Mouse (Mus musculus): ENCODE measurements around the gene Vsx1. TPM values are rescaled to one million over a fixed set of nuclear protein-coding genes. Genes with fewer than 3 reads are reported as not detected.

Gene Vsx1
- polyA plus RNA-seq, 1 experiment from 2014 or later: not detected

- DNase-seq (ENCODE audit: low spot score) (no peak), ATAC-seq (replicated peaks; ENCODE audit: low FRiP score, low read depth) (no peak)
- no peak for TF ChIP-seq CTCF (IDR thresholded peaks at IDR 0.05; ENCODE audit: low read depth)
- H3K4me3 ChIP-seq (replicated peaks; ENCODE audit: low read depth, low read length): peak overlapping the region; percentile 28
- no peaks in the 10 kb centered on the region for H3K9me3 ChIP-seq (replicated peaks; ENCODE audit: low read length)
- H3K4me2 ChIP-seq (ENCODE audit: low read length): peak overlapping the region; percentile 61
- WGBS: 2% methylated on average over 41 of the region's 44 CpGs
- no peak overlapping the region for H3K9ac ChIP-seq (ENCODE audit: low read depth, low read length)
- H3K36me3 ChIP-seq (ENCODE audit: insufficient read depth, low read length): no peaks in the 10 kb centered on the region
- no peak overlapping the region for H3K27ac ChIP-seq
- peaks cover 33% of the 10 kb centered on the region for H3K27me3 ChIP-seq (ENCODE audit: insufficient read depth, low read length)
- no peaks in the 10 kb centered on the region for H3K4me1 ChIP-seq (replicated peaks; ENCODE audit: insufficient read depth, low read length)
Measured at GRCm38 (mm10) chr2:150688541-150689186, 496 bp downstream of the Vsx1 start.

DNA sequence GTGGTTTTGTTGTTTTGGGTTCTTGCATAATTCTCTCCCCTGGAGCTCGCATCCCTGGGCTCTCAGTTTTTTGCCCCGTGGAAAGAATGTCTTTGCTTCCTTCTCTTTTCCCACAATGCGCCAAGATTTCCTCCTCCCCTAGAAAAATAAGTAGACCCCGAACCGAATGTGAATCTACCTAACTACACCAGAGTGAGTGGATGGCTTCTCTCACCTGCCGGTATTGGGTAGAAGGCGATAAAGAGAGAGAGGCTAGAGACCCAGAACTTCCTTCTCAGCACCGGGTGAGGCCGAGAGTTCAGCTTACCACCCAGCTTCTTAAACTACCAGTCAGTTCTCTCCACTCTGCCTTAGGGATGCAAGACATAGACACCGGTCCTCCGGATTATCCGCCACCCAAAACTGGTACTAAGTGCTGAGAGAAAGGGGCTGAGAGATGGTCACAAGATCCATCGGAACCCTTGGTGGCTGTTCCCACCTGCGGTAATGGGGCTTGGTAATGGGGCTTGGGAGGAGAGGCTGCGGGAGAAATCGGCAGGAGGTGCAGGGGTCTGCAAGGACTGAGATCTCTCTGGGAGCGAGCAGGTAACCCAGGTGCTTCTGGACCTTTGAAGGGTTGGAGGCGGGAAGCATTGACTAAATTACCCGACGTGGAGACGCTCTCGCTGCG, 1.2 kb downstream of the Vsx1 start:
- peak overlapping the region; percentile 28 for H3K4me3 ChIP-seq (replicated peaks; ENCODE audit: low read depth, low read length)
- DNase-seq (ENCODE audit: low spot score): no peak

DNA sequence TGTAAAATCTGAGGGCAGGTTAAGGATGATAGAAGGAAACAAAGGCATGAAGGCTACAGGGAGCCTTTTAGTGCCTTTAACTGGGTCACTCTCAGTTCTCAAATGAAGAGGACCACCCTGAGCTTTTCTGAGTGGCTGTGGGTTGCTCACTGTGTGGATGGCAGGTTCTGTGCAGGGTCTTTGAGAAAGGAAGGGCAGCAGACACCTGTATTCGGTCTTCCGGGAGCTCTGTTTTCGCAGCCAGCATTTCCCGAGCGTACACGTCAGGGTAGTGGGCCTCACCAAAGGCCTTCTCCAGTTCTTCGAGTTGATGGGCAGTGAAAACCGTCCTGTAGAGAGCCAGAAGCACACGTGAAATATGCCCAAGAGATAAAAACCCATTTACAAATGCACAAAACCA, 3.8 kb downstream of the Vsx1 start:
- H3K9ac ChIP-seq (ENCODE audit: low read depth, low read length): no peak overlapping the region
- DNase-seq (ENCODE audit: low spot score): no peak
- ATAC-seq (replicated peaks; ENCODE audit: low FRiP score, low read depth): no peak
- WGBS: 89% methylated on average over 9 of the region's 9 CpGs
- H3K9me3 ChIP-seq (replicated peaks; ENCODE audit: low read length): no peaks in the 10 kb centered on the region
- H3K27me3 ChIP-seq (ENCODE audit: insufficient read depth, low read length): peaks cover 33% of the 10 kb centered on the region
- no peak overlapping the region for H3K4me3 ChIP-seq (replicated peaks; ENCODE audit: low read depth, low read length)
- no peak overlapping the region for H3K4me2 ChIP-seq (ENCODE audit: low read length)
- TF ChIP-seq CTCF (IDR thresholded peaks at IDR 0.05; ENCODE audit: low read depth): no peak
- no peaks in the 10 kb centered on the region for H3K36me3 ChIP-seq (ENCODE audit: insufficient read depth, low read length)
- H3K4me1 ChIP-seq (replicated peaks; ENCODE audit: insufficient read depth, low read length): no peaks in the 10 kb centered on the region
- H3K27ac ChIP-seq: no peak overlapping the region

More for the DNA sequence above, 1.2 kb downstream of the Vsx1 start:
- Histone ChIP-seq H3K27me3 (ENCODE audit: insufficient read depth, low read length) (peaks cover 33% of the 10 kb centered on the region), H3K9ac (ENCODE audit: low read depth, low read length) (no peak overlapping the region), H3K4me1 (replicated peaks; ENCODE audit: insufficient read depth, low read length) (no peaks in the 10 kb centered on the region), H3K27ac (no peak overlapping the region), H3K4me2 (ENCODE audit: low read length) (peak overlapping the region; percentile 61), H3K36me3 (ENCODE audit: insufficient read depth, low read length) (no peaks in the 10 kb centered on the region), H3K9me3 (replicated peaks; ENCODE audit: low read length) (no peaks in the 10 kb centered on the region)
- no peak for ATAC-seq (replicated peaks; ENCODE audit: low FRiP score, low read depth)
- WGBS: 5% methylated on average over 23 of the region's 23 CpGs
- TF ChIP-seq CTCF (IDR thresholded peaks at IDR 0.05; ENCODE audit: low read depth): no peak

- Histone ChIP-seq H3K4me2 (ENCODE audit: low read length) (no peak overlapping the region), H3K4me3 (replicated peaks; ENCODE audit: low read depth, low read length) (no peak overlapping the region), H3K9me3 (replicated peaks; ENCODE audit: low read length) (no peaks in the 10 kb centered on the region), H3K9ac (ENCODE audit: low read depth, low read length) (no peak overlapping the region), H3K27ac (no peak overlapping the region), H3K36me3 (ENCODE audit: insufficient read depth, low read length) (no peaks in the 10 kb centered on the region), H3K27me3 (ENCODE audit: insufficient read depth, low read length) (peaks cover 24% of the 10 kb centered on the region), H3K4me1 (replicated peaks; ENCODE audit: insufficient read depth, low read length) (no peaks in the 10 kb centered on the region)
- TF ChIP-seq CTCF (IDR thresholded peaks at IDR 0.05; ENCODE audit: low read depth): no peak
- WGBS: 86% methylated on average over 12 of the region's 12 CpGs
- no peak for ATAC-seq (replicated peaks; ENCODE audit: low FRiP score, low read depth)
- no peak for DNase-seq (ENCODE audit: low spot score)
Measured at GRCm38 (mm10) chr2:150684451-150684850, 4.7 kb downstream of the Vsx1 start.

GRCm38 (mm10) chr2:150681581-150681980, 7.6 kb downstream of the Vsx1 start:
- Histone ChIP-seq H3K36me3 (ENCODE audit: insufficient read depth, low read length) (no peaks in the 10 kb centered on the region), H3K4me3 (replicated peaks; ENCODE audit: low read depth, low read length) (no peak overlapping the region), H3K4me1 (replicated peaks; ENCODE audit: insufficient read depth, low read length) (no peaks in the 10 kb centered on the region), H3K27ac (no peak overlapping the region), H3K9me3 (replicated peaks; ENCODE audit: low read length) (no peaks in the 10 kb centered on the region), H3K27me3 (ENCODE audit: insufficient read depth, low read length) (peaks cover 7% of the 10 kb centered on the region; the same call in 1 of the 2 replicates), H3K4me2 (ENCODE audit: low read length) (no peak overlapping the region), H3K9ac (ENCODE audit: low read depth, low read length) (no peak overlapping the region)
- ATAC-seq (replicated peaks; ENCODE audit: low FRiP score, low read depth) (no peak), DNase-seq (ENCODE audit: low spot score) (no peak)
- no peak for TF ChIP-seq CTCF (IDR thresholded peaks at IDR 0.05; ENCODE audit: low read depth)
- WGBS: 56% methylated on average over 4 of the region's 4 CpGs

DNA sequence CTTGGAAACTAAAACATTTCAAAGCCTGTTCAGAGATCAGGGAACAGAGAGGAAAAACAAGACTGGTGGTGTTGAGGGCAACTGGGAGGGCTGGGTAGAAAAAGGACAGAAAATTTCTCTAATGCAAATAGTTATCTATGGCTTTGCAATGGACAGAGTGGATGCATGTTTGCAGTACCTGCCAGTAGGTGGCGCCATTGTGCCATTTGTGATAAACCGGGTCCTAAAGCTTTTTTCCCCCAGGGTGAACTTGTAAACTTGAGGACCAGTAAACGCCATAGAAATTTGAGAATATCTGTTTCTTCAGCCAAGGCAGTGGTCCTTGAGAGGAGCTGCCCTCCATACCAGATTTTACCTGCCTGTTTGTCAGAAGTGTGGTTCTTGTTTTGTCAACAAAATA, 10.8 kb downstream of the Vsx1 start:
- Histone ChIP-seq H3K9ac (ENCODE audit: low read depth, low read length) (no peak overlapping the region), H3K36me3 (ENCODE audit: insufficient read depth, low read length) (no peaks in the 10 kb centered on the region), H3K4me3 (replicated peaks; ENCODE audit: low read depth, low read length) (no peak overlapping the region), H3K27ac (no peak overlapping the region), H3K4me2 (ENCODE audit: low read length) (no peak overlapping the region), H3K9me3 (replicated peaks; ENCODE audit: low read length) (no peaks in the 10 kb centered on the region), H3K4me1 (replicated peaks; ENCODE audit: insufficient read depth, low read length) (no peaks in the 10 kb centered on the region), H3K27me3 (ENCODE audit: insufficient read depth, low read length) (no peaks in the 10 kb centered on the region)
- TF ChIP-seq CTCF (IDR thresholded peaks at IDR 0.05; ENCODE audit: low read depth): peak; percentile 94
- DNase-seq (ENCODE audit: low spot score) (peak; percentile 84), ATAC-seq (replicated peaks; ENCODE audit: low FRiP score, low read depth) (no peak)
- WGBS: 2% methylated on average over 3 of the region's 3 CpGs
